22 mouse cellular contexts compared by ENCODE assay signal in the genomic region with DNA sequence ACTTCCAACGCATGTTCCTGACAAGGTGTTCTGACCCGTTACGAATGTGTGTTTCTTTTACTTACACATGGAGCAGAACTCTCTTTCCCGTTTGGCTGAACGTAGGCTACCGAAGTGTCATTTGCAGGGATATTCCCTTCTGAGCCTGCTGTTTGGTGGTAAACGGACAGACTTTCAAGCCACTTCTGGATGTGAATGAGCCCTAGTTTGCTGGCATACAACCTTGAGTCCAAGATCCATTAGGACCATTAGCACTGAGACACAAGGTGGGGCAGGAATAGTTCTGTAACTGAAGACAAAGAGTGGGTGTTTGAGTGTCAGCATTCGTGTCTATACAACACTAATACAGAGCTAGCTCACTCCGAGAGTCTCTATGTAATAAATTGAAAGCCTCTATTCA.
DNase-seq lines count a peak whose midpoint lies in the region; ATAC-seq and TF ChIP-seq lines count a peak whose summit lies in the region.
"Had no signal": no experiment of that assay in that cellular context is flagged by ENCODE, and none has a peak within 500 bp of the region (broad histone marks: within the 10 kb centered on the region; RNA-seq: fewer than 3 reads in every experiment).

No protein-coding gene starts in this region.

- intact Hi-C loops in heart, postnatal 10 days (cut with DNase I), result no loop called here

- no peaks in the 10 kb centered on the region for H3K27me3 ChIP-seq in heart, embryonic 10.5 days (ENCODE audit: insufficient read depth, poor library complexity, severe bottlenecking)
- H3K27me3 ChIP-seq in intestine, embryonic 14.5 days (replicated peaks; ENCODE audit: control insufficient read depth, insufficient read depth, low read length), result no peaks in the 10 kb centered on the region
- no peaks in the 10 kb centered on the region for H3K27me3 ChIP-seq in intestine, postnatal 0 days (replicated peaks; ENCODE audit: control insufficient read depth, insufficient read depth, low read length)
- no peaks in the 10 kb centered on the region for H3K27me3 ChIP-seq in midbrain, embryonic 11.5 days (ENCODE audit: control insufficient read depth, insufficient read depth, low read length)
- no peaks in the 10 kb centered on the region for H3K27me3 ChIP-seq in midbrain, embryonic 16.5 days (ENCODE audit: control insufficient read depth, insufficient read depth, low read depth, low read length)
- H3K27me3 ChIP-seq: embryonic facial prominence, embryonic 13.5 days; embryonic facial prominence, embryonic 15.5 days; forebrain, embryonic 12.5 days had no signal

- no peaks in the 10 kb centered on the region for H3K36me3 ChIP-seq in heart, embryonic 10.5 days
- H3K36me3 ChIP-seq in intestine, embryonic 14.5 days (ENCODE audit: control insufficient read depth, insufficient read depth, low read length), result no peaks in the 10 kb centered on the region
- H3K36me3 ChIP-seq in intestine, postnatal 0 days (ENCODE audit: control insufficient read depth, insufficient read depth), result no peaks in the 10 kb centered on the region
- H3K36me3 ChIP-seq in midbrain, embryonic 11.5 days (ENCODE audit: control insufficient read depth, insufficient read depth, low read length), result no peaks in the 10 kb centered on the region
- no peaks in the 10 kb centered on the region for H3K36me3 ChIP-seq in midbrain, embryonic 16.5 days (ENCODE audit: control insufficient read depth, insufficient read depth, low read length)
- H3K36me3 ChIP-seq: embryonic facial prominence, embryonic 13.5 days; embryonic facial prominence, embryonic 15.5 days; forebrain, embryonic 10.5 days; forebrain, embryonic 12.5 days had no signal

- H3K4me2 ChIP-seq in intestine, embryonic 14.5 days (ENCODE audit: low read length), result no peak overlapping the region
- no peak overlapping the region for H3K4me2 ChIP-seq in intestine, postnatal 0 days (replicated peaks; ENCODE audit: low read depth)
- H3K4me2 ChIP-seq in midbrain, embryonic 11.5 days, result no peak overlapping the region
- H3K4me2 ChIP-seq in midbrain, embryonic 16.5 days (ENCODE audit: low read length), result no peak overlapping the region
- H3K4me2 ChIP-seq: embryonic facial prominence, embryonic 13.5 days; embryonic facial prominence, embryonic 15.5 days; forebrain, embryonic 12.5 days had no signal

- peak; percentile 67 for DNase-seq in heart, embryonic 10.5 days (ENCODE audit: low spot score)
- no peak for DNase-seq in heart, postnatal 10 days
- DNase-seq in intestine, embryonic 14.5 days (ENCODE audit: low spot score), result no peak
- DNase-seq in midbrain, embryonic 11.5 days (ENCODE audit: low spot score, missing footprints), result peak; percentile 56
- DNase-seq: adrenal gland, adult 2 months; adrenal gland, postnatal 10 days; adrenal gland, postnatal 25 days; cerebellum, adult 11 months; cerebellum, adult 18-20 months; cerebellum, adult 8-10 months; cerebellum, adult 9-11 months; cerebellum, postnatal 14 days; cerebellum, postnatal 36 days; embryo, embryonic 11 days had no signal

- H3K4me3 ChIP-seq in heart, embryonic 10.5 days, result no peak overlapping the region
- no peak overlapping the region for H3K4me3 ChIP-seq in intestine, embryonic 14.5 days (ENCODE audit: low read depth, low read length)
- H3K4me3 ChIP-seq in intestine, postnatal 0 days (ENCODE audit: low read depth, low read length), result no peak overlapping the region
- H3K4me3 ChIP-seq in midbrain, embryonic 11.5 days (ENCODE audit: low read depth, low read length), result no peak overlapping the region
- no peak overlapping the region for H3K4me3 ChIP-seq in midbrain, embryonic 16.5 days (ENCODE audit: low read depth, low read length)
- H3K4me3 ChIP-seq: embryonic facial prominence, embryonic 13.5 days; embryonic facial prominence, embryonic 15.5 days; erythroblast, embryonic 14.5 days; forebrain, embryonic 10.5 days; forebrain, embryonic 12.5 days had no signal

- peaks cover 11% of the 10 kb centered on the region; the same call in 1 of the 2 replicates for H3K4me1 ChIP-seq in heart, embryonic 10.5 days
- no peaks in the 10 kb centered on the region for H3K4me1 ChIP-seq in intestine, embryonic 14.5 days (replicated peaks; ENCODE audit: control insufficient read depth, insufficient read depth, low read length)
- no peaks in the 10 kb centered on the region for H3K4me1 ChIP-seq in intestine, postnatal 0 days (replicated peaks; ENCODE audit: control insufficient read depth, insufficient read depth, low read length)
- no peaks in the 10 kb centered on the region for H3K4me1 ChIP-seq in midbrain, embryonic 11.5 days (ENCODE audit: control insufficient read depth, insufficient read depth, low read length)
- no peaks in the 10 kb centered on the region for H3K4me1 ChIP-seq in midbrain, embryonic 16.5 days (ENCODE audit: control insufficient read depth, insufficient read depth, low read length)
- H3K4me1 ChIP-seq: embryonic facial prominence, embryonic 15.5 days; forebrain, embryonic 12.5 days had no signal

- no peak overlapping the region for H3K9ac ChIP-seq in intestine, embryonic 14.5 days (ENCODE audit: low read length)
- no peak overlapping the region for H3K9ac ChIP-seq in intestine, postnatal 0 days (ENCODE audit: low read depth, low read length)
- no peak overlapping the region for H3K9ac ChIP-seq in midbrain, embryonic 11.5 days (ENCODE audit: low read length)
- no peak overlapping the region for H3K9ac ChIP-seq in midbrain, embryonic 16.5 days (ENCODE audit: low read depth, low read length)
- H3K9ac ChIP-seq: embryonic facial prominence, embryonic 13.5 days; embryonic facial prominence, embryonic 15.5 days; forebrain, embryonic 12.5 days had no signal

- no peaks in the 10 kb centered on the region for H3K9me3 ChIP-seq in heart, embryonic 10.5 days
- H3K9me3 ChIP-seq in intestine, embryonic 14.5 days (ENCODE audit: control insufficient read depth, low read length), result no peaks in the 10 kb centered on the region
- no peaks in the 10 kb centered on the region for H3K9me3 ChIP-seq in intestine, postnatal 0 days (ENCODE audit: control insufficient read depth)
- H3K9me3 ChIP-seq in midbrain, embryonic 11.5 days (ENCODE audit: control insufficient read depth, low read length), result no peaks in the 10 kb centered on the region
- no peaks in the 10 kb centered on the region; the same call in 1 of the 2 replicates for H3K9me3 ChIP-seq in midbrain, embryonic 16.5 days (replicated peaks; ENCODE audit: control insufficient read depth, low read length, poor library complexity, severe bottlenecking)
- H3K9me3 ChIP-seq: embryonic facial prominence, embryonic 13.5 days; embryonic facial prominence, embryonic 15.5 days; forebrain, embryonic 10.5 days; forebrain, embryonic 12.5 days had no signal

- no peak for TF ChIP-seq CTCF in intestine, postnatal 0 days (IDR thresholded peaks at IDR 0.05; ENCODE audit: low read depth)

- ATAC-seq in intestine, embryonic 14.5 days (replicated peaks; ENCODE audit: low FRiP score, low TSS enrichment, low read depth), result no peak
- ATAC-seq in intestine, postnatal 0 days, result no peak
- no peak for ATAC-seq in midbrain, embryonic 11.5 days (ENCODE audit: low FRiP score)
- no peak for ATAC-seq in midbrain, embryonic 16.5 days
- ATAC-seq: forebrain, embryonic 14.5 days had no signal

- H3K27ac ChIP-seq in heart, embryonic 10.5 days, result 0 out of 2 replicates have a peak overlapping the region, but pooled peaks have one; percentile 3
- H3K27ac ChIP-seq in intestine, embryonic 14.5 days (ENCODE audit: low read depth), result 0 out of 2 replicates have a peak overlapping the region, but pooled peaks have one; percentile 69
- no peak overlapping the region for H3K27ac ChIP-seq in intestine, postnatal 0 days (ENCODE audit: low read depth, low read length)
- H3K27ac ChIP-seq in midbrain, embryonic 11.5 days (ENCODE audit: low read depth, low read length), result no peak overlapping the region
- H3K27ac ChIP-seq in midbrain, embryonic 16.5 days (ENCODE audit: low read length), result no peak overlapping the region
- H3K27ac ChIP-seq: embryonic facial prominence, embryonic 13.5 days; embryonic facial prominence, embryonic 15.5 days; forebrain, embryonic 10.5 days; forebrain, embryonic 12.5 days had no signal

- 93% methylated on average over 9 of the region's 9 CpGs for WGBS in heart, embryonic 10.5 days
- WGBS in intestine, embryonic 14.5 days, result 81% methylated on average over 9 of the region's 9 CpGs
- 79% methylated on average over 9 of the region's 9 CpGs for whole genome bisulfite sequencing in intestine, postnatal 0 days
- 90% methylated on average over 9 of the region's 9 CpGs for WGBS in midbrain, embryonic 11.5 days
- WGBS in midbrain, embryonic 16.5 days, result 93% methylated on average over 9 of the region's 9 CpGs

Comparison
In these comparisons a context has a peak if more than half of its experiments do, and no peak if none do; other contexts are left out.
1. DNase-seq: peak in heart, embryonic 10.5 days (single experiment) and midbrain, embryonic 11.5 days (single experiment); none in heart, postnatal 10 days (0 of 2) and intestine, embryonic 14.5 days (single experiment).
2. H3K27ac ChIP-seq: peak in heart, embryonic 10.5 days (single experiment) and intestine, embryonic 14.5 days (single experiment); none in intestine, postnatal 0 days (single experiment), midbrain, embryonic 11.5 days (single experiment) and midbrain, embryonic 16.5 days (single experiment).